Mouse (Mus musculus) C2C12 (cell line): ENCODE results near the gene Ncoa1.

Experiments
- CTCF ChIP-seq: IDR thresholded peaks from one replicate; pipeline ENCODE4 v1.5.1; 2011; ENCODE audit not compliant: control insufficient read depth, insufficient read depth, insufficient read length
- FOSL1 ChIP-seq: IDR thresholded peaks from one replicate; pipeline ENCODE4 v1.8.0; 2011; ENCODE audit warnings: mild to moderate bottlenecking, low read length; ENCODE audit not compliant: poor library complexity, insufficient read depth, severe bottlenecking
- MAX ChIP-seq: IDR thresholded peaks from one replicate; pipeline ENCODE4 v1.6.1; 2011; ENCODE audit warnings: mild to moderate bottlenecking, control low read depth
- MYOD1 ChIP-seq: IDR thresholded peaks from one replicate; pipeline ENCODE4 v1.6.1; 2011; ENCODE audit warnings: low read depth; ENCODE audit not compliant: control insufficient read depth, insufficient read length
- MYOG ChIP-seq: IDR thresholded peaks from one replicate; pipeline ENCODE4 v1.6.1; 2011; ENCODE audit not compliant: control insufficient read depth, insufficient read length; ENCODE audit errors: extremely low read depth
- USF1 ChIP-seq: IDR thresholded peaks from one replicate; pipeline ENCODE4 v1.6.1; 2011; ENCODE audit warnings: low read depth, mild to moderate bottlenecking, control low read depth, moderate library complexity

DNA sequence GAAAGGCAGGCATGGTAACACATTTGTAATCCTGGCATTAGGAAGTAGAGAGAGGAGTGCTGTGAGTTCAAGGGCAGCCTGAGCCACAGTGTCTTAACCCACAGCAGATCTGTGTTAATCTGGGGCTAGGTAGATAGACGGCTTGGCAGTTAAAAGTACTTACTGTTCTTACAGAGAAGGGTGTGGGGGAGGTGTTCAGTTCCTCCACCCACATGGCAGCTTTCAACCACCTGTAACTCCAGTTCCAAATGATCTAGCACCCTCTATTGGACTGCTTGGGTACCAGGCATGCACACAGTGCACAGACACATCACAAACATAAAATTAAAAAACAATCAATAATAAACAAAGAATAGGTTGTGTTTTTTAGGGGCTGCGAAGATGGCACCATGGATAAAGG is 84.4 kb downstream of the Ncoa1 start:
- TF ChIP-seq MYOG (no peak), CTCF (no peak), USF1 (no peak), MYOD1 (no peak), MAX (no peak), FOSL1 (no peak)
